Mouse (Mus musculus): ENCODE measurements at regions not wholly inside any gene's neighbourhood (a gene's known extent, or its start where the extent isn't known, plus 50 kb on each side); places are given as distances from the start of the nearest gene placed in this dataset.

GRCm38 (mm10) chr19:33078681-33079360 is 313.3 kb downstream of the Rnls start:
- ATAC-seq (ENCODE audit: extremely low read depth, insufficient number of reproducible peaks, low FRiP score, poor library complexity, severe bottlenecking): no peak

- ATAC-seq (ENCODE audit: extremely low read depth, insufficient number of reproducible peaks, low FRiP score, poor library complexity, severe bottlenecking): no peak
These were observed 312.1 kb downstream of the Rnls start for GRCm38 (mm10) chr19:33079959-33080358.

- ATAC-seq (ENCODE audit: extremely low read depth, insufficient number of reproducible peaks, low FRiP score, poor library complexity, severe bottlenecking): peak; percentile 55; the same call in 1 of the 2 replicates
These were observed 310.6 kb downstream of the Rnls start for GRCm38 (mm10) chr19:33081493-33081892.

- ATAC-seq (ENCODE audit: extremely low read depth, insufficient number of reproducible peaks, low FRiP score, poor library complexity, severe bottlenecking): no peak
These were observed 308.7 kb downstream of the Rnls start for GRCm38 (mm10) chr19:33083371-33083770.

- no peak for ATAC-seq (ENCODE audit: extremely low read depth, insufficient number of reproducible peaks, low FRiP score, poor library complexity, severe bottlenecking)
These were observed 307.4 kb downstream of the Rnls start for GRCm38 (mm10) chr19:33084683-33085082.
